In the genomic region with DNA sequence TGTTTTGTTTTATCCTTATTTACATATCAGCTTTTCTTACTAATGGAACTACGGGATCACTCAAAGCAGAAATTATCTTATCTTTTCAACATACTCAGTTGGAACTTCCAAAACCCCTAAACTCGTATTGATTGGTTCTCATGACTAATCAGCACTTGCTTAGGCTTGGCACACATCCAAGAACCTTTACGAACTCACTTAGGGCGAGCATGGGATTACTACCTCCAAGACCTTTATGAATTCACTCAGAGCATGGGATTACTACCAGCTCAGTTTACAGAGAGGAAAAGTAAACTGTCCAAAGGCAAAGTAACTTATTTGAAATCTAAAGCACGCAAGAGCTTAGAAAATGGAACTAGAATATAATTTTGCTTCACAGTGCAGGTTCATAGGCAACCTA, we compare ENCODE assay signal across 29 mouse cellular contexts. TPM values are rescaled to one million over a fixed set of nuclear protein-coding genes. Genes with fewer than 3 reads are reported as not detected.
A peak's percentile ranks its signal among the peaks of the same experiment; 100 is the strongest.
DNase-seq lines count a peak whose midpoint lies in the region; ATAC-seq and TF ChIP-seq lines count a peak whose summit lies in the region.
"Had no signal": no experiment of that assay in that cellular context is flagged by ENCODE, and none has a peak within 500 bp of the region (broad histone marks: within the 10 kb centered on the region; RNA-seq: fewer than 3 reads in every experiment).

No protein-coding gene starts in this region.

- no peaks in the 10 kb centered on the region for H3K27me3 ChIP-seq in intestine, embryonic 15.5 days (replicated peaks)
- H3K27me3 ChIP-seq in intestine, postnatal 0 days (replicated peaks; ENCODE audit: control insufficient read depth, insufficient read depth, low read length) = no peaks in the 10 kb centered on the region
- no peaks in the 10 kb centered on the region for H3K27me3 ChIP-seq in midbrain, embryonic 14.5 days (ENCODE audit: control insufficient read depth, insufficient read depth, low read length)
- no peaks in the 10 kb centered on the region for H3K27me3 ChIP-seq in midbrain, embryonic 13.5 days
- H3K27me3 ChIP-seq: CH12.LX; embryonic facial prominence, embryonic 15.5 days; hindbrain, embryonic 13.5 days had no signal

- H3K9ac ChIP-seq in intestine, embryonic 15.5 days = no peak overlapping the region
- no peak overlapping the region for H3K9ac ChIP-seq in intestine, postnatal 0 days (ENCODE audit: low read depth, low read length)
- H3K9ac ChIP-seq in midbrain, embryonic 14.5 days (replicated peaks; ENCODE audit: low read length) = no peak overlapping the region
- no peak overlapping the region for H3K9ac ChIP-seq in midbrain, embryonic 13.5 days (replicated peaks)
- H3K9ac ChIP-seq: embryonic facial prominence, embryonic 15.5 days; forebrain, postnatal 0 days; heart, embryonic 12.5 days; heart, embryonic 15.5 days; hindbrain, embryonic 13.5 days had no signal

- H3K4me1 ChIP-seq in intestine, embryonic 15.5 days (replicated peaks) = 0 out of 2 replicates have a peak, but pooled peaks cover 5% of the 10 kb centered on the region
- H3K4me1 ChIP-seq in intestine, postnatal 0 days (replicated peaks; ENCODE audit: control insufficient read depth, insufficient read depth, low read length) = no peaks in the 10 kb centered on the region
- peaks cover 9% of the 10 kb centered on the region for H3K4me1 ChIP-seq in midbrain, embryonic 14.5 days (ENCODE audit: control insufficient read depth, insufficient read depth, low read length)
- peaks cover 9% of the 10 kb centered on the region for H3K4me1 ChIP-seq in midbrain, embryonic 13.5 days (replicated peaks)

- ATAC-seq in intestine, embryonic 15.5 days = peak; percentile 56; the same call in 1 of the 2 replicates
- ATAC-seq in intestine, postnatal 0 days = no peak
- ATAC-seq in midbrain, embryonic 14.5 days (ENCODE audit: low FRiP score, low TSS enrichment) = no peak
- ATAC-seq in midbrain, embryonic 13.5 days = no peak
- ATAC-seq in megakaryocyte-erythroid progenitor cell, adult 5-6 weeks (replicated peaks; ENCODE audit: low FRiP score, low TSS enrichment, poor library complexity, severe bottlenecking) = peak; percentile 30; the same call in 1 of the 2 replicates
- ATAC-seq in megakaryocyte progenitor cell, adult 5-6 weeks (replicated peaks; ENCODE audit: poor library complexity) = no peak
- ATAC-seq: forebrain, embryonic 14.5 days; forebrain, postnatal 0 days; hindbrain, embryonic 16.5 days had no signal

- no peaks in the 10 kb centered on the region for H3K36me3 ChIP-seq in intestine, embryonic 15.5 days
- H3K36me3 ChIP-seq in intestine, postnatal 0 days (ENCODE audit: control insufficient read depth, insufficient read depth) = no peaks in the 10 kb centered on the region
- no peaks in the 10 kb centered on the region for H3K36me3 ChIP-seq in midbrain, embryonic 14.5 days (ENCODE audit: control insufficient read depth, insufficient read depth, low read length)
- no peaks in the 10 kb centered on the region for H3K36me3 ChIP-seq in midbrain, embryonic 13.5 days
- H3K36me3 ChIP-seq: embryonic facial prominence, embryonic 15.5 days; G1E; heart, embryonic 12.5 days; heart, embryonic 15.5 days; hindbrain, embryonic 10.5 days; hindbrain, embryonic 13.5 days had no signal

- H3K4me3 ChIP-seq in intestine, embryonic 15.5 days (replicated peaks) = no peak overlapping the region
- no peak overlapping the region for H3K4me3 ChIP-seq in intestine, postnatal 0 days (ENCODE audit: low read depth, low read length)
- H3K4me3 ChIP-seq in midbrain, embryonic 14.5 days (replicated peaks; ENCODE audit: low read depth, low read length) = no peak overlapping the region
- H3K4me3 ChIP-seq in midbrain, embryonic 13.5 days (replicated peaks) = no peak overlapping the region
- H3K4me3 ChIP-seq: embryonic facial prominence, embryonic 15.5 days; gastrocnemius, adult 2 months; heart, embryonic 12.5 days; heart, embryonic 15.5 days; hindbrain, embryonic 10.5 days; hindbrain, embryonic 13.5 days had no signal

- no peak overlapping the region for H3K4me2 ChIP-seq in intestine, embryonic 15.5 days (replicated peaks)
- no peak overlapping the region for H3K4me2 ChIP-seq in intestine, postnatal 0 days (replicated peaks; ENCODE audit: low read depth)
- H3K4me2 ChIP-seq in midbrain, embryonic 14.5 days (ENCODE audit: low read length) = no peak overlapping the region
- no peak overlapping the region for H3K4me2 ChIP-seq in midbrain, embryonic 13.5 days (replicated peaks)
- H3K4me2 ChIP-seq: embryonic facial prominence, embryonic 15.5 days; heart, embryonic 12.5 days; hindbrain, embryonic 13.5 days had no signal

- DNase-seq in midbrain, embryonic 14.5 days = peak; percentile 11
- DNase-seq: adrenal gland, adult 2 months; adrenal gland, postnatal 14 days; B cell, adult 2 months; cerebellum, adult 11-12 months; cerebellum, adult 8-10 months; cerebellum, postnatal 10 days; cerebellum, postnatal 36 days; embryo, embryonic 11 days; forebrain, postnatal 0 days; gastrocnemius, adult 2 months; gastrocnemius, postnatal 14 days; heart, adult 18-20 months; heart, postnatal 10 days; heart, postnatal 36 days had no signal

- no peaks in the 10 kb centered on the region for H3K9me3 ChIP-seq in intestine, embryonic 15.5 days
- H3K9me3 ChIP-seq in intestine, postnatal 0 days (ENCODE audit: control insufficient read depth) = no peaks in the 10 kb centered on the region
- H3K9me3 ChIP-seq in midbrain, embryonic 14.5 days (ENCODE audit: control insufficient read depth, low read length) = no peaks in the 10 kb centered on the region
- H3K9me3 ChIP-seq in midbrain, embryonic 13.5 days = no peaks in the 10 kb centered on the region
- H3K9me3 ChIP-seq: embryonic facial prominence, embryonic 15.5 days; G1E; heart, embryonic 12.5 days; heart, embryonic 15.5 days; hindbrain, embryonic 10.5 days; hindbrain, embryonic 13.5 days had no signal

- 47% methylated on average over 5 of the region's 5 CpGs for WGBS in intestine, embryonic 15.5 days
- 37% methylated on average over 5 of the region's 5 CpGs for whole genome bisulfite sequencing in intestine, postnatal 0 days
- 69% methylated on average over 5 of the region's 5 CpGs for WGBS in midbrain, embryonic 14.5 days
- 57% methylated on average over 5 of the region's 5 CpGs for WGBS in midbrain, embryonic 13.5 days

- H3K27ac ChIP-seq in intestine, embryonic 15.5 days = no peak overlapping the region
- H3K27ac ChIP-seq in intestine, postnatal 0 days (ENCODE audit: low read depth, low read length) = no peak overlapping the region
- H3K27ac ChIP-seq in midbrain, embryonic 14.5 days (replicated peaks; ENCODE audit: low read depth, low read length) = no peak overlapping the region
- no peak overlapping the region for H3K27ac ChIP-seq in midbrain, embryonic 13.5 days
- H3K27ac ChIP-seq: embryonic facial prominence, embryonic 15.5 days; gastrocnemius, adult 2 months; heart, embryonic 15.5 days; hindbrain, embryonic 10.5 days; hindbrain, embryonic 13.5 days had no signal

- TF ChIP-seq CTCF in intestine, postnatal 0 days (IDR thresholded peaks at IDR 0.05; ENCODE audit: low read depth) = no peak

RNA-seq across cellular contexts. Expression of a gene that starts 4.8 kb away (rescaled TPM):
- polyA plus RNA-seq in intestine, embryonic 15.5 days (2015; fragmentation: Nextera tagmentation; extraction: Ambion mirVana) = 0.13 and 0.31 TPM in 2 replicates
- polyA plus RNA-seq in intestine, postnatal 0 days (2015; fragmentation: Nextera tagmentation; extraction: Ambion mirVana) = 0.13 and 0.17 TPM in 2 replicates
- polyA plus RNA-seq in midbrain, embryonic 14.5 days (2014; fragmentation: Nextera tagmentation; extraction: Ambion mirVana) = 0.13 and 0.36 TPM in 2 replicates
- polyA plus RNA-seq in midbrain, embryonic 13.5 days (2015; fragmentation: Nextera tagmentation; extraction: Ambion mirVana) = 0.09 and 0.17 TPM in 2 replicates
- total RNA-seq in megakaryocyte-erythroid progenitor cell, adult 5-6 weeks (2014; fragmentation: Nextera tagmentation) = 1.7 TPM in 1 of 2 replicates, not detected in the other
- not detected in 2 replicates for total RNA-seq in megakaryocyte-erythroid progenitor cell, adult 5-6 weeks (2017)
- total RNA-seq in megakaryocyte progenitor cell, adult 5-6 weeks (2015) = 0.72 and 1.3 TPM in 2 replicates
- 0.21 and 0.51 TPM in 2 replicates for total RNA-seq in megakaryocyte progenitor cell, adult 5-6 weeks (2017)
- total RNA-seq: CH12.LX; gastrocnemius, adult 2 months; heart, postnatal 10 days had no signal
- polyA plus RNA-seq: G1E had no signal

Comparison
In these comparisons a context has a peak if more than half of its experiments do, and no peak if none do; other contexts are left out.
1. ATAC-seq: peak in intestine, embryonic 15.5 days (single experiment) and megakaryocyte-erythroid progenitor cell, adult 5-6 weeks (single experiment); none in intestine, postnatal 0 days (single experiment), midbrain, embryonic 14.5 days (single experiment), midbrain, embryonic 13.5 days (single experiment) and megakaryocyte progenitor cell, adult 5-6 weeks (single experiment).